Comparison of ENCODE assay signal across 20 mouse cellular contexts in the genomic region with DNA sequence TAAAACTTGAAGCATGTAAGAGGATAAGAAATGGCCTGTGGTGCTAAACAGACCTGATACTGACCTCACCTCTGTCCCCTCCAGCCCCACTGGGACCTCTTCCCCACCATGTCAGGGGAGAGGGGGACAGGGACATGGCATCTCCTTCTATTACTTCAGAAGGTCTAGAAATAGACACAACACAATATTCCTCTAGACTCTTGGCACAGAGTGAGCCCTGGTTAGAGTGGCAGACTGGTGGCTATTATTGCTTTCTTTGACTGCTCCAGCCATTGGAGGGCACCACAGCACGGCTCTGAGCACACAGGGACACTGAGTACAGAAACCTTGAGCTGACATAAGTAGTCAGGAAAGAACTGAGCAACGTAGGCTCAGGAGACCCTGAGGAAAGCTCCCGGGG.
"Had no signal": no experiment of that assay in that cellular context is flagged by ENCODE, and none has a peak within 500 bp of the region (broad histone marks: within the 10 kb centered on the region; RNA-seq: fewer than 3 reads in every experiment).

No protein-coding gene starts in this region.

- H3K4me3 ChIP-seq: left cerebral cortex, adult 2 months; midbrain, embryonic 12.5 days; midbrain, embryonic 15.5 days; neural tube, embryonic 12.5 days; neural tube, embryonic 15.5 days had no signal

- H3K9ac ChIP-seq: liver, embryonic 14.5 days; liver, postnatal 0 days; lung, embryonic 14.5 days; midbrain, embryonic 12.5 days; midbrain, embryonic 15.5 days; neural tube, embryonic 12.5 days; neural tube, embryonic 15.5 days had no signal

- H3K27me3 ChIP-seq: midbrain, embryonic 15.5 days; neural tube, embryonic 12.5 days; neural tube, embryonic 15.5 days had no signal

- H3K36me3 ChIP-seq: midbrain, embryonic 12.5 days; midbrain, embryonic 15.5 days; neural tube, embryonic 12.5 days; neural tube, embryonic 15.5 days had no signal

- H3K27ac ChIP-seq: left cerebral cortex, adult 2 months; liver, embryonic 14.5 days; macrophage; midbrain, embryonic 12.5 days; midbrain, embryonic 15.5 days; neural tube, embryonic 12.5 days; neural tube, embryonic 15.5 days; stomach, postnatal 0 days had no signal

- H3K4me2 ChIP-seq: lung, embryonic 14.5 days; midbrain, embryonic 12.5 days; midbrain, embryonic 15.5 days; neural tube, embryonic 12.5 days; neural tube, embryonic 15.5 days had no signal

- DNase-seq: kidney, postnatal 14 days; kidney, postnatal 4 days; layer of hippocampus, adult 9-11 months; layer of hippocampus, postnatal 36 days; liver, postnatal 0 days; lung, embryonic 14.5 days; right cerebral cortex, adult 18-20 months; right cerebral cortex, postnatal 14 days; right cerebral cortex, postnatal 4 days; thymus, adult 2 months; thymus, postnatal 14 days; thymus, postnatal 4 days had no signal

- H3K4me1 ChIP-seq: midbrain, embryonic 12.5 days; midbrain, embryonic 15.5 days; neural tube, embryonic 12.5 days had no signal

- H3K9me3 ChIP-seq: midbrain, embryonic 12.5 days; midbrain, embryonic 15.5 days; neural tube, embryonic 12.5 days; neural tube, embryonic 15.5 days had no signal
